Mouse (Mus musculus) intestine, embryonic 16.5 days (tissue): ENCODE measurements around the gene Tnni3k. TPM values are rescaled to one million over a fixed set of nuclear protein-coding genes. Genes with fewer than 3 reads are reported as not detected.

ENCODE experiments used
- ATAC-seq: fragments of 200-750 bp; cut with Nextera tagmentation; 2 replicates; pipeline ENCODE4 v1.8.0; 2017; ENCODE audit warnings: moderate TSS enrichment, moderate library complexity
- H3K27ac ChIP-seq: fragments of 300-500 bp; sonication (generic); 2 replicates; pipeline ENCODE4 v1.5.1; 2014; ENCODE audit warnings: mild to moderate bottlenecking, low read length
- H3K27me3 ChIP-seq: fragments of 300-500 bp; sonication (generic); replicated peaks from 2 replicates; pipeline ENCODE4 v1.6.1; 2014; ENCODE audit warnings: low read length, control low read depth, mixed read lengths; ENCODE audit not compliant: control insufficient read depth, insufficient read depth
- H3K36me3 ChIP-seq: fragments of 300-500 bp; sonication (generic); 2 replicates; pipeline ENCODE4 v1.6.1; 2014; ENCODE audit warnings: low read length, control low read depth; ENCODE audit not compliant: control insufficient read depth, insufficient read depth
- H3K4me1 ChIP-seq: fragments of 300-500 bp; sonication (generic); 2 replicates; pipeline ENCODE4 v1.6.1; 2014; ENCODE audit warnings: low read length, control low read depth, mixed read lengths; ENCODE audit not compliant: control insufficient read depth, insufficient read depth
- H3K4me2 ChIP-seq: fragments of 300-500 bp; sonication (generic); 2 replicates; pipeline ENCODE4 v1.6.1; 2014; ENCODE audit warnings: low read depth, low read length, control low read depth
- H3K4me3 ChIP-seq: fragments of 300-500 bp; sonication (generic); 2 replicates; pipeline ENCODE4 v1.5.1; 2014; ENCODE audit warnings: mild to moderate bottlenecking, low read length
- H3K9ac ChIP-seq: fragments of 300-500 bp; sonication (generic); 2 replicates; pipeline ENCODE4 v1.6.1; 2014; ENCODE audit warnings: low read depth, low read length
- H3K9me3 ChIP-seq: fragments of 300-500 bp; sonication (generic); 2 replicates; pipeline ENCODE4 v1.6.1; 2016; ENCODE audit warnings: low read length, control low read depth; ENCODE audit not compliant: control insufficient read depth
- WGBS: fragments of 180-500 bp; shearing (Covaris S2); extraction: QIAGEN DNeasy Blood & Tissue Kit; methylation state at CpG from one replicate; pipeline ENCODE4 v1.1.7; 2014; 5-methylcytosine and 5-hydroxymethylcytosine counted together
- polyA plus RNA-seq: library from polyadenylated mRNA; unstranded; fragments of >200 nt; fragmentation: Nextera tagmentation; extraction: Ambion mirVana; gene quantifications from 2 replicates; pipeline ENCODE4 v1.2.1, GENCODE M21; 2015

Tnni3k gene
- polyA plus RNA-seq, 1 experiment from 2014 or later = not detected

- H3K27ac ChIP-seq = no peak overlapping the region
- H3K9ac ChIP-seq = no peak overlapping the region
- H3K27me3 ChIP-seq = no peaks in the 10 kb centered on the region
- no peaks in the 10 kb centered on the region for H3K9me3 ChIP-seq
- ATAC-seq = no peak
- no peaks in the 10 kb centered on the region for H3K36me3 ChIP-seq
- 55% methylated on average over 1 of the region's 1 CpGs for WGBS
- no peak overlapping the region for H3K4me3 ChIP-seq
- no peak overlapping the region for H3K4me2 ChIP-seq
- H3K4me1 ChIP-seq = no peaks in the 10 kb centered on the region
Observed at GRCm38 (mm10) chr3:155053189-155053588, 2.0 kb downstream of the Tnni3k start.

GRCm38 (mm10) chr3:155052021-155052420, 3.2 kb downstream of the Tnni3k start:
- Histone ChIP-seq H3K4me1 (no peaks in the 10 kb centered on the region), H3K9me3 (no peaks in the 10 kb centered on the region), H3K9ac (no peak overlapping the region), H3K27ac (no peak overlapping the region), H3K36me3 (no peaks in the 10 kb centered on the region), H3K4me3 (no peak overlapping the region), H3K4me2 (no peak overlapping the region), H3K27me3 (no peaks in the 10 kb centered on the region)
- ATAC-seq = no peak

GRCm38 (mm10) chr3:155039012-155039836, 16.0 kb downstream of the Tnni3k start:
- Histone ChIP-seq H3K27ac (no peak overlapping the region), H3K9ac (no peak overlapping the region), H3K4me2 (no peak overlapping the region), H3K4me1 (no peaks in the 10 kb centered on the region), H3K36me3 (no peaks in the 10 kb centered on the region), H3K4me3 (no peak overlapping the region), H3K27me3 (no peaks in the 10 kb centered on the region), H3K9me3 (no peaks in the 10 kb centered on the region)
- 22% methylated on average over 1 of the region's 1 CpGs for WGBS
- no peak for ATAC-seq

GRCm38 (mm10) chr3:155034323-155034722, 20.9 kb downstream of the Tnni3k start:
- Histone ChIP-seq H3K4me3 (no peak overlapping the region), H3K9ac (no peak overlapping the region), H3K36me3 (no peaks in the 10 kb centered on the region), H3K4me1 (no peaks in the 10 kb centered on the region), H3K27ac (no peak overlapping the region), H3K9me3 (no peaks in the 10 kb centered on the region), H3K27me3 (no peaks in the 10 kb centered on the region), H3K4me2 (no peak overlapping the region)
- WGBS = 77% methylated on average over 7 of the region's 7 CpGs
- no peak for ATAC-seq

GRCm38 (mm10) chr3:155030200-155030599, 25.0 kb downstream of the Tnni3k start:
- no peak overlapping the region for H3K4me3 ChIP-seq
- 91% methylated on average over 9 of the region's 9 CpGs for WGBS
- no peak overlapping the region for H3K4me2 ChIP-seq
- no peak overlapping the region for H3K9ac ChIP-seq
- H3K36me3 ChIP-seq = no peaks in the 10 kb centered on the region
- no peak overlapping the region for H3K27ac ChIP-seq
- H3K27me3 ChIP-seq = no peaks in the 10 kb centered on the region
- no peak for ATAC-seq
- no peaks in the 10 kb centered on the region for H3K4me1 ChIP-seq
- no peaks in the 10 kb centered on the region for H3K9me3 ChIP-seq

GRCm38 (mm10) chr3:155002781-155003180, 52.4 kb downstream of the Tnni3k start:
- H3K9ac ChIP-seq = no peak overlapping the region
- no peak overlapping the region for H3K27ac ChIP-seq
- ATAC-seq = peak; percentile 42; the same call in 1 of the 2 replicates
- H3K4me2 ChIP-seq = no peak overlapping the region
- 75% methylated on average over 4 of the region's 4 CpGs for WGBS
- H3K36me3 ChIP-seq = no peaks in the 10 kb centered on the region
- no peaks in the 10 kb centered on the region for H3K27me3 ChIP-seq
- H3K4me3 ChIP-seq = no peak overlapping the region
- no peaks in the 10 kb centered on the region for H3K9me3 ChIP-seq
- H3K4me1 ChIP-seq = no peaks in the 10 kb centered on the region

GRCm38 (mm10) chr3:155001056-155001455, 54.2 kb downstream of the Tnni3k start:
- no peak overlapping the region for H3K9ac ChIP-seq
- H3K27ac ChIP-seq = no peak overlapping the region
- no peak for ATAC-seq

GRCm38 (mm10) chr3:154992678-154993077, 62.5 kb downstream of the Tnni3k start:
- Histone ChIP-seq H3K4me3 (no peak overlapping the region), H3K27me3 (no peaks in the 10 kb centered on the region), H3K36me3 (no peaks in the 10 kb centered on the region), H3K4me2 (no peak overlapping the region), H3K9ac (no peak overlapping the region), H3K4me1 (no peaks in the 10 kb centered on the region), H3K27ac (no peak overlapping the region), H3K9me3 (no peaks in the 10 kb centered on the region)
- peak; percentile 87 for ATAC-seq

More at GRCm38 (mm10) chr3:155001056-155001455, 54.2 kb downstream of the Tnni3k start:
- Histone ChIP-seq H3K36me3 (no peaks in the 10 kb centered on the region), H3K4me1 (no peaks in the 10 kb centered on the region), H3K4me2 (no peak overlapping the region), H3K4me3 (no peak overlapping the region), H3K9me3 (no peaks in the 10 kb centered on the region), H3K27me3 (no peaks in the 10 kb centered on the region)

GRCm38 (mm10) chr3:154979101-154979500, 76.1 kb downstream of the Tnni3k start:
- ATAC-seq = no peak
- Histone ChIP-seq H3K4me1 (no peaks in the 10 kb centered on the region), H3K9ac (no peak overlapping the region), H3K36me3 (no peaks in the 10 kb centered on the region), H3K4me3 (no peak overlapping the region), H3K27ac (no peak overlapping the region), H3K9me3 (no peaks in the 10 kb centered on the region), H3K27me3 (no peaks in the 10 kb centered on the region), H3K4me2 (no peak overlapping the region)
- 78% methylated on average over 7 of the region's 7 CpGs for WGBS

GRCm38 (mm10) chr3:154971626-154972025, 83.6 kb downstream of the Tnni3k start:
- Histone ChIP-seq H3K36me3 (no peaks in the 10 kb centered on the region), H3K4me1 (no peaks in the 10 kb centered on the region), H3K4me2 (no peak overlapping the region), H3K4me3 (no peak overlapping the region), H3K27me3 (no peaks in the 10 kb centered on the region), H3K9me3 (no peaks in the 10 kb centered on the region), H3K9ac (no peak overlapping the region), H3K27ac (no peak overlapping the region)
- WGBS = 66% methylated on average over 1 of the region's 1 CpGs
- no peak for ATAC-seq
